Mouse (Mus musculus): ENCODE measurements around the gene Tent5d. TPM values are rescaled to one million over a fixed set of nuclear protein-coding genes. Genes with fewer than 3 reads are reported as not detected.

Gene Tent5d
- total RNA-seq (2021): not detected
- long read RNA-seq, experiment 1: 0 reads
- long read RNA-seq, experiment 2, partial matches to known transcripts: 0 of 3 reads
- long read RNA-seq, experiment 2, other reads (novel, unspliced or antisense): 3 of 3 reads

- intact Hi-C loops (cut with DNase I): no loop called here
- no peak for DNase-seq
Measured at GRCm38 (mm10) chrX:107792290-107792689, at the start of gene Tent5d. Gene Tent5d, plus strand, starts transcription at chrX:107792590.

- intact Hi-C loops (cut with DNase I): no loop called here
- DNase-seq: no peak
Measured at GRCm38 (mm10) chrX:107767896-107768295, 24.5 kb upstream of the Tent5d start.

DNA sequence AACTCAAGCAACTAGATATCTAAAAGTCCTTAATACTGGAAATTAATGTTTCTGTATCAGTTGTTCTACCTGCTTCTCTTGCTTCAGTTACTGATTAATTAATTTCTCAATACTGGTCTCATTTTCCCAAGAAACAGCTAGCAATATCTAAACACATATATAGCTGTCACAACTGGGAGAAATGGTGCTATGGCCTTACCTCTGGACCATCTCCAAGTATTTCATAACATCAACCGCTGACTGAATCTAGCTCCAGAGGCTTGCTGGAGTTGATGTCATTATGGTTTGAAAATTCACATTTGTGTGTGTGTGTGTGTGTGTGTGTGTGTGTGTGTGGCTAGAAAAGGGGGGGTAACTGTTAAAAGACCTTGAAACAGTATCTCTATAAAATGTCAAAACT, 2.3 kb upstream of the Tent5d start:
- no peak for DNase-seq

GRCm38 (mm10) chrX:107790750-107791493, 1.5 kb upstream of the Tent5d start:
- no peak for DNase-seq
- intact Hi-C loops (cut with DNase I): no loop called here

More for the DNA sequence above, 2.3 kb upstream of the Tent5d start:
- intact Hi-C loops (cut with DNase I): no loop called here

DNA sequence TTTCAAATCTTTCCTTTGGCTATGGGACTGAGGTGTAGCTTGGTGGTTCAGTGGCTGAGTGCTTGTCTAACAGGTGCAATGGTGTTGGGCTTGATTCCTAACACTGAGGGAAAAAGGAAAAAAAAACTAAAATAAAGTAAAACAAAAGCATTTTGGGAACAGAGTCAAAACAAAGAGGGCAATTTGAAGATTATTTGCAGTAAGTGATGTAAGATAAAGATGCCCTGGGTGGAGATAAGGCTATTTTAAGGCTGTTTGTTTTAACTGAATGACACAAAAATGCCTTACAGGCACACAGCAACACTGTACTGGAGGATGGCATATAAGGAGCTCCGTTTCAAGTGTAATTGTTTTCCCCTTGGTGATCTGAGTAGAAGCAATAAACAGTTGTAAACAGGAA, 3.4 kb downstream of the Tent5d start:
- DNase-seq: no peak
- intact Hi-C loops (cut with DNase I): no loop called here

- intact Hi-C loops (cut with DNase I): no loop called here
- no peak for DNase-seq
Measured at GRCm38 (mm10) chrX:107796919-107797318, 4.5 kb downstream of the Tent5d start.

DNA sequence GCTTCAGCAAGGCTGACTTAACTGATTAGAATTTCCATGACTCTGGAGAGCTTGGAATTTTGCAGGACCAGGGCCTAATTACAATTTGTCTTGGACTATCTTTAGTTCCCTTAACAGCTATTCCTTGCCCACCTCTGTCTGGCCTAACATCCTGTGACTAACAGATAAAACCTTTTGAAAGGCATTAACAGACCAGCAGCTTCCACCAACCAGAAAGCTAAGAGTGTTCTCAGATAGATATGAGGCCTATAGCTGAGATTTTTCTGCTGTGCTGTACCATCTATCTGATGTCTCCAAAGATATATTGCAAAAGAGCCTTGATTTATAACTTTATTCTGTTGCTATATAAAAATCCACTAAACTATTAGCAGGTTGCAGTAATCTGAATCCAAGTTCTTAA, 19.7 kb downstream of the Tent5d start:
- DNase-seq: no peak
- intact Hi-C loops (cut with DNase I): loop anchor here (10.0 kb wide), 1 partner anchor 1203 kb away; the partner anchor contains the start of gene Hmgn5

DNA sequence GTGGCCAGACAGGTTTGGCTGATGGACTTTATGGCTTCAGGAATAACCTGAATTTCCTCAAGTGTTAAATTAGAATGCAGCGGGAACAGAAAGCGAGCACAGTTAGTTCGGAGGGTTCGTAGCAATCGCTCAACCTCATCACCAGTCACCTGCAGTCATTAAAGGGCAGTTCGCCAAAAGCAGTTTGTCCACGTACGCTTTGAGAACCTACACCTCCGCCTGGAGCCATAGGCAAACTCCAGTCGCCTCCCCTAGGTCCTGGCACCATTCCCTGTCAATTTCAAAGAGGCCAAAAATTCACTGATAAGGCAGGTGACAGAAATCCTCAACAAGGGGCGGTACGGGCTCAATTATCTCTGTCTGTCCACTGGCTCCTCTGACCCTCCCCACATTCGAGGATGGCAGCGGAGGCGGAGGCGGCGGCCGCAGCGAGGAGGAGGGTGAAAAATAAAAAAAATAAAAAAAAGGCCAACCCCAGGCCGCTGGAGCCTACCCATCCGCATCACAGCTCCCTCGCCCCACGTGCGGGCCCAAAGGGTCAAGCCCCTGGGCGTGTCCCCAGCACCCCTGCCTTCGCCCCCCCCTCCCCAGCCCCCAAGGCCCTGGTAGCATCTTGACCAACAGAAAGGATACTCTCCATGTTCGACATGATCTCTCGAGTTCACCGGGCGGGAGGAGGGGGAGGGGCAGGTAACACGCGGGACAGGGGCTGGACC, 23.3 kb downstream of the Tent5d start:
- peak; percentile 6 to 16 for DNase-seq
- intact Hi-C loops (cut with DNase I): loop anchor here (2.0 to 10.0 kb wide), 2 partner anchors 721 to 1199 kb away; partner anchors contain the start of gene Hmgn5

DNA sequence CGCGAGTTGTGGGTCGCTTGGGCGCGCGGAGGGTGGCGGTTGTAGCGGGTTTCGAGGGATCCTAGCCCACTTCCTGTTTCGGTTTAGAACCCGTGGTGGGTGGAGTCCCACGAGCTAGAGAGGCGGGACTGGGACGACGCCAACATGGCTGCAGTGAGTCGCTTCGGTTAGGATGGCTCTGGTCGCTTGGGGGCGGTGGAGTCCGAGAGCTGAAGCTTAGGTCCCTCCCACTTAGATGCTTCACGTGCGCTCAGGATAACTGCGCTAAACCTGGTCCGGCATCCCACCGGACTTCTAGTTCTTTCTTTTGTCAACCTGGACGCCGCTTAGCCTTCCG, 23.8 kb downstream of the Tent5d start, which contains the start of gene 2610002M06Rik:
Gene 2610002M06Rik, minus strand, starts transcription at position 117 of the 337 bp plus-strand sequence.
- intact Hi-C loops (cut with DNase I): loop anchor here (2.0 to 10.0 kb wide), 2 partner anchors 721 to 1199 kb away; partner anchors contain the start of gene Hmgn5
- DNase-seq: peak; percentile 83 to 88

- DNase-seq: no peak
- intact Hi-C loops (cut with DNase I): loop anchor here (2.0 to 10.0 kb wide), 2 partner anchors 720 to 1198 kb away; partner anchors contain the start of gene Hmgn5
Measured at GRCm38 (mm10) chrX:107816726-107817125, 24.3 kb downstream of the Tent5d start.

DNA sequence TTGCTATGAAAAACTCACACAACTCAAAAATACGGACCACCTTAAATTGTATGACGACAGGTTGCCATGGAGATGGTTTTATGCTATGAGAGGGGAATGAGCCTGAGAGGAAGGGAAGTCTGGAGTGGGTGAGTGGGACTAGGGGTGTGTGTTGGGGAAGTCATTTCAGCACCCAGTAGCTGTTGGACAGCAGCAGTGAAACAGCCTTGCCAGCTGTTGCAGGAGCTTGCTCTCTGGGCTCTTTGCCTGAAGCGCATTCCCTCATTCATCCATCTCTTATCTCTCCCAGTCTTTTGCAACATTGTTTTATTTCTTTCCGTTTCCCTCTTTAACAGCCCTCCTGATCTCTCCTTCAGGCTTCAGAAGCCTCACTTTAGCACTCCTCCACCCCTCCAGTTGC, 65.8 kb downstream of the Tent5d start:
- intact Hi-C loops (cut with DNase I): no loop called here
- peak in 1 of 2 experiments; percentile 2 for DNase-seq

Other genes with a start within 250 kb of the Tent5d start
- gene Tbx22, start 124.6 kb upstream of the Tent5d start, total RNA-seq (2021): not detected
- 1 to 10 TPM; 6.5 to 6.8 TPM for gene 2610002M06Rik, start 23.7 kb downstream of the Tent5d start, total RNA-seq (2021)
- not detected for gene Gm732, start 155.9 kb downstream of the Tent5d start, total RNA-seq (2021)